Mouse (Mus musculus): ENCODE data around the gene Sox15. TPM values are rescaled to one million over a fixed set of nuclear protein-coding genes. Genes with fewer than 3 reads are reported as not detected.

Sox15 gene
- total RNA-seq, 2 experiments from 2014 or later = not detected

- intact Hi-C loops (cut with DNase I) = loop anchor here (1.0 kb wide), 1 partner anchor 10 kb away; no protein-coding TSS in a partner anchor
- no peak for DNase-seq
Observed at GRCm38 (mm10) chr11:69671726-69672124, 16.6 kb downstream of the Sox15 start.

GRCm38 (mm10) chr11:69672211-69672706, 17.1 kb downstream of the Sox15 start, which contains the start of gene Eif4a1:
Gene Eif4a1, minus strand, starts transcription at chr11:69672423.
- DNase-seq = peak; percentile 99 to 100
- intact Hi-C loops (cut with DNase I) = loop anchor here (1.0 kb wide), 1 partner anchor 9 kb away; no protein-coding TSS in a partner anchor

DNA sequence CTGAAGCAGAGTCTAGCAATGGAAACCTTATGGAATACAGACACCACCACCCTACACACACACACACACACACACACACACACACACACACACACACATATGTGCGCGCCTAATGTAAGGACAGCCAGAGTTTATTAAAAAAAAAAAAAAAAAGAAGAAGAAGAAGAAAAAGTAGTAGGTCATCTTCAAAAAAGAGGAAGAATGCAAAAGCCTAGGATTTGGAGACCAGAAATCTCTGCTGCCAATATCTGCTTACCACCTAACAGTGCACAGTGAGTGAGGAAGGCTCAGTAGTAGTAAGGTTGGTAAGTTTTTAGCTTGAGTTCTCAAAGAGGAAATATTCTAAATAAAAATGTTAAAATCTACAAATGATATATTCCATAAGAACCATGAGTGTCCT, 24.0 kb downstream of the Sox15 start:
- DNase-seq = no peak
- intact Hi-C loops (cut with DNase I) = no loop called here

GRCm38 (mm10) chr11:69680136-69680855, 25.2 kb downstream of the Sox15 start:
- DNase-seq = no peak
- intact Hi-C loops (cut with DNase I) = loop anchor here (5.0 kb wide), 2 partner anchors 122 to 197 kb away; partner anchors contain the start of genes Fgf11 and Tmem95

DNA sequence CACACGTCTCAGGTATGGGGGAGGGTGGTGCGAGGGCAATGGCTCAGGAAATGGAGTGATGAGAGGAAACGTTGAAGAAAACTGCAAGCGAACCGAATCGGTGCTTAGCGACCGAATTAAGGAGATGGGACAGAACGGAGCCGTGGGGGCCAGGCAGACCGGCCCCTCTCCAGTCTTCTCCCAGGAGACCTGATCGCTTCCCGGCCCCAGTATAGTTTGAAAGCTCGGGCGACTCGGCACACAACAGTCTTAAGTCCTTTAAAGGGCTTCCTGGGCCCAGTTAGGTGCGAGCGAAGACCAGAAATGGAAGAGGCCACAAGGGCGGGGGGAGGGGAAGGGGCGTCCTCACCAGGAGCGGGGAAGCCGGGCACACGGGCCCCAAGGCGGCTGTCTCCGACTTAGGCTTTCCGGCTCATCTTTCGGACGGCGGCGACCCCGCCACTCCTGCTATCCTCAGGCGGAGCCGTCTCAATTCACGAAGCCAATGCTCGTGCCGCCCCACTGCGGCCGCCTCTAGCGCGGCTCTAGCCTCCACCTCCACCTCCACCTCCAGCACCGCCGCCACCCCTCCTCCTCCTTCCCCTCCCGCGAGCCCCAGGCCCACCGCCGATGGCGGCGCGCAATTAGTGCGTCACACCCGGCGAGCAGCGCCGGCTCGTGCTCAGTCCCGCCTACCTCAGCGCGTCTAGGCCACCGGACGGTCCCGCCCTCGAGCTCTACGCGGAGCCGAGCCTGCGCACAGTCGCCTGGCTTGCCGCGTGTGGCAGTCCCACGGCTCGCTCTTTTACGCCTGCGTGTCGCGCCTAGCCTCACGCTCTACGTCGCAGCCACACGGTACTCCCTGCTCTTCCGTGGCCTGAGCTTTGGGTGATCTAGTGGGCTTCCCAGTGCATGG, 26.4 kb downstream of the Sox15 start, which contains the start of gene Senp3:
Gene Senp3 (minus strand): TSS at position 771 of the 895 bp plus-strand sequence.
- peak; percentile 95 for DNase-seq
- intact Hi-C loops (cut with DNase I) = loop anchor here (1.0 to 5.0 kb wide), 6 partner anchors 9 to 196 kb away; partner anchors contain the start of genes Eif4a1, Fgf11, Tmem95 and Tnfsfm13

DNA sequence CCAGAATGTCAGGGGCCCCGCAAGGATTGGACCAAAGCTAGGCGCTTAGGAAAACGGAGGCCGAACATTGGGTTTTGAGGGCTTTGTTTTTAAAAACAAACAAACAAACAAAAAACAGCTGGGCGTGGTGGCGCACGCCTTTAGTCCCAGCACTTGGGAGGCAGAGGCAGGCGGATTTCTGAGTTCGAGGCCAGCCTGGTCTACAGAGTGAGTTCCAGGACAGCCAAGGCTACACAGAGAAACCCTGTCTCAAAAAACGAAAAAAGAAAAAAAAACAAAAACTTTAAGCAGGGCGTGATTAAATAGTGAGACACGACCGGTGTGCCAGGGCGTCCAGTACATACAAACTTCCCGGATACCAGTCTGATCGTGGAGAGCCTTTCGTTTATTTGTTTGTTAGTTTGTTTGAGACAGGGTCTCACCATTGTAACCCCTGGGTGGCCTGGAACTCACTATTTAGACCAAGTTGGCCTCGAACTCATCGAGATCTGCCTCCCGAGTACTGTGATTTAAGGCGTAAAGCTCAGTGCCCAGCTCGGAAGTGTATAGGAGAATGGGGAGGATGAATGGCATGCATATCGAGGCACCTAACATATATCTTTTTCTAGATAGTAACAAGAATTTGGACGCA, 27.2 kb downstream of the Sox15 start:
- intact Hi-C loops (cut with DNase I) = loop anchor here (1.0 to 5.0 kb wide), 5 partner anchors 14 to 195 kb away; partner anchors contain the start of genes Fgf11, Tmem95 and Tnfsfm13
- peak in 1 of 2 experiments; percentile 49 for DNase-seq

- intact Hi-C loops (cut with DNase I) = loop anchor here (1.0 to 5.0 kb wide), 5 partner anchors 14 to 194 kb away; partner anchors contain the start of genes Fgf11, Tmem95 and Tnfsfm13
- DNase-seq = peak; percentile 94 to 95
Observed at GRCm38 (mm10) chr11:69682840-69683533, 27.9 kb downstream of the Sox15 start.

DNA sequence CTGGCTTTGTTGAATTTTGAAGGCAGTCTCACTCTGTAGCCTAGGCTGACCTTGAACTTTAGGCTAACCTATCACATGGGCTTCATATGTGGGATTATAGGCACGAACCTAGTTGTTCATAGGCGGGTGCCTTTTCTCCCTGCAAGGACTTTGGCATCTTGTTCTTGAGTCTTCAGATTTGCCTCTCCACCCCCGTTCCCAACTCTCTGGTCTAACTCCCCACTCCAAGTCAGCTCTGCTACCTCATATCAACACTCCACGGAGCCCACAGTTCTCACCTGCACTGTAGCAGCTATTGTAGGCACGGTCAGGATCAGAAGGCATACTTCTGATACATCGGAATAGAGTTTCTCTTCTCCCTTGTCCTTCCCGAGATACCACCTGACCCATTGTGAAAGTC, 28.5 kb downstream of the Sox15 start:
- intact Hi-C loops (cut with DNase I) = loop anchor here (2.0 to 5.0 kb wide), 4 partner anchors 13 to 194 kb away; partner anchors contain the start of genes Fgf11, Tmem95 and Tnfsfm13
- no peak for DNase-seq

DNA sequence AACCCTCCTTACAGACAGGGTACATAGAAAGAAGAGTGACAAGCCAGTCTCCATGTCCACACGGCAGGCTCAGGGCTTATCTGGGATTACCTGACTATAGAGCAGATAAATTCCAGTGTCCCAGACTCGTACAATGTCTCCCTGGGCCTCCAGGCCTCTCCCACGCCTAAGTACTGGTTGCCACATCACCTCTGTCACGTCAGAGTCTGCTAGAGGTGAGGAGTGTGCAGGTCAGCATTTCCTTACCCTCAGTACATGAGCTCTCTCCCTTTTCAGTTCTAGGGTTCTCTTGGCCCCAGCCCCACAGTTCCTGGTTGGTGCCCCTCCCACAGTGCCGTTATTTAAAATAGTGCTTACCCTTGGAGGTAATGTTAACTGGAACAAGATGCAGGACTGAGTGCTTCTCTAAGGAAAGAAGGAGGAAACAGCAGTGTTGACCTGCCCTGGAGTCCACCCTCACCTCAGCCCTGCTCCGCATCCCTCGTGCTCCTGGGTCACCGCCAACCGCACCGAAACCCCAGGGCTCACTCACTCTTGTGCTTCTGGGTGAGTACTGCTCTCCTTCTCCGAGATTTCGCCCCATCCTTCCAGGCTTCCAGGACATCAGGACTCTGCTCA, 29.1 kb downstream of the Sox15 start:
- intact Hi-C loops (cut with DNase I) = loop anchor here (5.0 kb wide), 2 partner anchors 118 to 193 kb away; partner anchors contain the start of genes Fgf11 and Tmem95
- no peak for DNase-seq

DNA sequence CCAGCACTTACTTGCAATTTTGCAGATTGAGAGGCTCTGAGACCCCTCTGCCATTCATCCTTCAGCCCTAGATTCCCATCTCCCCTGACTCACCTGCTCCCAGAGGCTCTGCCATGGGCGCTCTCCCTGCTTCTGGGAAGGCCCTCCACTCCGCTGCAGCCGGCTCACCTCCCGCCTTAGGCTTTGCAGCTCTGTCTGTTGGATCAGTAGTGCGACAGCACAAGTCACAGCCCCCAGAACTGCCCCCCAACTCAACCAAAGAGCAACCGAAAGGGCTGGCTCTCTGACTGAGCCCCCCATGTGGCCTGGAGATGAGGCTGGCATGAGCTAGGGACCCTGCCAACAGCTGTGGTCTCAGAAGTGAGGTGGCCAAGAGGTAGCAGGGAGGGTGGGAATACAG, 29.8 kb downstream of the Sox15 start:
- intact Hi-C loops (cut with DNase I) = loop anchor here (5.0 kb wide), 2 partner anchors 117 to 192 kb away; partner anchors contain the start of genes Fgf11 and Tmem95
- no peak for DNase-seq

GRCm38 (mm10) chr11:69685526-69686148, 30.5 kb downstream of the Sox15 start, which contains the start of gene Tnfsf13:
Gene Tnfsf13, minus strand, starts transcription at chr11:69685784.
- peak; percentile 81 to 87 for DNase-seq
- intact Hi-C loops (cut with DNase I) = no loop called here

- DNase-seq = peak; percentile 86 to 91
- intact Hi-C loops (cut with DNase I) = no loop called here
Observed at GRCm38 (mm10) chr11:69686377-69686776, 31.3 kb downstream of the Sox15 start.

DNA sequence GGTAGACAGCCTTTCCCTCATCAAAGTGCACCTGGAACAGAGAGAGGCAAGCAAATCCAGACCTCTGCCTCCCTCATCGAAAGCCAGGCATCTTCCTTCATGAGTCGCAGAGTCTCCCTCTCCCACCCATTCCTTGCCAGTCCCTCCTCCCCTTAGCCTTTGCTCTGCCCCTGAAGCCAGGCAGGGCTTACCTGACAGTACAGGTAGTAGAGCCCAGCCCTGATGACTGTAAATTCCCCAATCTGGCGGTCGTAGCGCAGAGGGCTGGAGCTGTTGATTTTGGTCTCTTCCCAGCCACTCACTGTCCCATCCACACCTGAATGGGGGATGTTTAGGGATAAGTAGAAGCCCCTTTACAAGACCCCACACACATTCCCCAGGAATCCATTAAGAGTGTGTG, 31.9 kb downstream of the Sox15 start:
- DNase-seq = no peak
- intact Hi-C loops (cut with DNase I) = no loop called here

GRCm38 (mm10) chr11:69689891-69690290, 34.8 kb downstream of the Sox15 start:
- intact Hi-C loops (cut with DNase I) = no loop called here
- DNase-seq = no peak

DNA sequence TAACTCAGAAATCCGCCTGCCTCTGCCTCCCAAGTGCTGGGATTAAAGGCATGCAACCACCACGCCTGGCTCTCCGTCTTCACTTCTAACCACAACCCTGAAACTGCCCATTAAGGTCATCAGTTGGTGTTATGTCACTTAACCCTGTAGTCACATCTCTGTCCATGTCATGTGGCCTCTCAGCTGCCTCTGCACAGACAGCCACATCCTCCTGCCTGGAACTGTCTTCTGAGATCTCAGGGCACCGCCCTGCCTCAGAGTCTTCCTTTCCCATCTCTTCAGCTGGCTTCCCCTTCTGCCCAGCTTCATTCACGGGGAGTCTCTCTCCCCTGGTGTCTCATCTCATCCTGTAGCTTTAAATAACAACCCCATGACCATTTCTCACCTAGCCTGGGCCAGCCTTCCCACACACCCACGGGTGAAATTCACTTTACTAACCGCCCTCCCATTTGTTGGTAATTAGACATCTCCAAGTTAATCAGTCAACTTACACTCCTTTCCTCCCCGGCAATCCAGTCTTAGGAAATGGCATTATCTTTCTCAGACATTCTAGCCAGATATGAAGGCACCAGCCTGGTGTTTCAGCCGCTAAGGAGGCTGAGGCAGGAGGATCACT, 37.2 kb downstream of the Sox15 start:
- intact Hi-C loops (cut with DNase I) = no loop called here
- peak in 1 of 2 experiments; percentile 15 for DNase-seq

DNA sequence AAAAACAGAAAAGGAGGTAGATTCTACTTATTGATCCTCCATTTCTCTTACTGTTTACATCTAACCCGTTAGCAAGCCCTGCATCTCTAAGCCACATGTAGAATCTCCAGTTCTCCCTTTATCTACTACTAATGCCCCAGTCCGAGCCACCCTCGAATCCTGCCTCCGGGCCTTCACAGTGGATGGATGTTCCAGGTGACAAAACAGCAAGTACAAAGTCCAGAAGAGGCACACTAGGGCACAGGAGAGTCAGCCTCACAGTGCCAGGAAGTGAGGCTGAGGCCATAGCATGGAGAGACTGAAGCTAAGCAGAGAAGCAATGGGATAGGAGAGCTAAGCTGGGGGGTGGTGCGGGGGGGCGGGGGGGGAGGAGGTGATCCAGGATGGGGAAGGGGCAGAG, 37.7 kb downstream of the Sox15 start:
- no peak for DNase-seq
- intact Hi-C loops (cut with DNase I) = no loop called here

DNA sequence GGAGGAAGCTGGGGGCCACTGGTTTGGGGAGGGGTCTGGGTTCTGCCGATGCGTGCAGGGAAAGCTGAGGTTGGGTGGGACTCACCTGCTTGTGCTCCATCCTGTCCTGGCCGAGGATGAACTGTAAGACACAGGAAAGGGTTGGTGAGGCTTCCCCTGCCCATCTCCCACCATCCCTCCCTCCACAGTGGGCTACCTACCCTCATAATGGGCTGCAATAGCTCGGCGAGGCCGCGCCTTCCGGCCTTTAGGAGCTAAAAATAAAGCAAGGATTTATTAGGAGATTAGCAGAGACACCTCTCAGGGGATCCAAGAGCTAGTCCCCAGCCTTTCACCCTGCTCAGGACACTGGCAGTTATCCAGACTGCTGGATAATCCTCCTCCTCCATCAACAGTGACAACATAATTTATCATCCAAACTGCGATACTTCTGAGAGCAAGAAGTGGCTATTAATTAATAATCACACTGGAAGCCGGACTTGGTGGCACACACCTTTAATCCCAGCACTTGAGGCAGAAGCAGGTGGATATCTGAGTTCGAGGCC, 38.4 kb downstream of the Sox15 start:
- intact Hi-C loops (cut with DNase I) = no loop called here
- no peak for DNase-seq

- intact Hi-C loops (cut with DNase I) = no loop called here
- no peak for DNase-seq
Observed at GRCm38 (mm10) chr11:69695046-69695360, 39.9 kb downstream of the Sox15 start.

Data from heart, postnatal 36 days (tissue).